Mouse (Mus musculus) limb, embryonic 11.5 days (tissue): Measurements from ENCODE around the gene Lhx5. TPM values are rescaled to one million over a fixed set of nuclear protein-coding genes. Genes with fewer than 3 reads are reported as not detected.

ENCODE experiments used
- ATAC-seq: fragments of 200-750 bp; cut with Nextera tagmentation; 2 replicates; pipeline ENCODE4 v1.8.0; 2017; ENCODE audit warnings: low read depth; ENCODE audit not compliant: insufficient number of reproducible peaks, low FRiP score, low TSS enrichment
- DNase-seq: peaks from one replicate; pipeline ENCODE4 v3.0.0-alpha.2; 2015; ENCODE audit warnings: low spot score
- H3K27ac ChIP-seq: fragments of 300-500 bp; sonication (generic); replicated peaks from 2 replicates; pipeline ENCODE4 v1.5.1; 2014; ENCODE audit warnings: low read depth, mild to moderate bottlenecking, low read length
- H3K27me3 ChIP-seq: fragments of 300-500 bp; sonication (generic); 2 replicates; pipeline ENCODE4 v1.6.1; 2014; ENCODE audit warnings: mild to moderate bottlenecking, low read length, mixed read lengths; ENCODE audit not compliant: control insufficient read depth, insufficient read depth
- H3K36me3 ChIP-seq: fragments of 300-500 bp; sonication (generic); 2 replicates; pipeline ENCODE4 v1.6.1; 2014; ENCODE audit warnings: mild to moderate bottlenecking, low read length, moderate library complexity, mixed read lengths; ENCODE audit not compliant: control insufficient read depth, insufficient read depth
- H3K4me1 ChIP-seq: fragments of 300-500 bp; sonication (generic); 2 replicates; pipeline ENCODE4 v1.6.1; 2014; ENCODE audit warnings: low read length, mixed read lengths; ENCODE audit not compliant: control insufficient read depth, insufficient read depth
- H3K4me2 ChIP-seq: fragments of 300-500 bp; sonication (generic); 2 replicates; pipeline ENCODE4 v1.6.1; 2014; ENCODE audit warnings: low read depth, mild to moderate bottlenecking, moderate library complexity; ENCODE audit not compliant: severe bottlenecking
- H3K4me3 ChIP-seq: fragments of 300-500 bp; sonication (generic); 2 replicates; pipeline ENCODE4 v1.5.1; 2014; ENCODE audit warnings: low read depth, low read length
- H3K9ac ChIP-seq: fragments of 300-500 bp; sonication (generic); 2 replicates; pipeline ENCODE4 v1.6.1; 2014; ENCODE audit warnings: mild to moderate bottlenecking, low read length
- H3K9me3 ChIP-seq: fragments of 300-500 bp; sonication (generic); 2 replicates; pipeline ENCODE4 v1.6.1; 2016; ENCODE audit warnings: low read length; ENCODE audit not compliant: control insufficient read depth
- WGBS: fragments of 180-500 bp; shearing (Covaris S2); extraction: QIAGEN DNeasy Blood & Tissue Kit; methylation state at CpG from one replicate; pipeline ENCODE4 v1.1.7; 2014; 5-methylcytosine and 5-hydroxymethylcytosine counted together
- polyA plus RNA-seq: library from polyadenylated mRNA; unstranded; fragments of >200 nt; fragmentation: Nextera tagmentation; extraction: Ambion mirVana; gene quantifications from 2 replicates; pipeline ENCODE4 v1.2.1, GENCODE M21; 2014

Lhx5 gene
- polyA plus RNA-seq, 1 experiment from 2014 or later, result not detected

DNA sequence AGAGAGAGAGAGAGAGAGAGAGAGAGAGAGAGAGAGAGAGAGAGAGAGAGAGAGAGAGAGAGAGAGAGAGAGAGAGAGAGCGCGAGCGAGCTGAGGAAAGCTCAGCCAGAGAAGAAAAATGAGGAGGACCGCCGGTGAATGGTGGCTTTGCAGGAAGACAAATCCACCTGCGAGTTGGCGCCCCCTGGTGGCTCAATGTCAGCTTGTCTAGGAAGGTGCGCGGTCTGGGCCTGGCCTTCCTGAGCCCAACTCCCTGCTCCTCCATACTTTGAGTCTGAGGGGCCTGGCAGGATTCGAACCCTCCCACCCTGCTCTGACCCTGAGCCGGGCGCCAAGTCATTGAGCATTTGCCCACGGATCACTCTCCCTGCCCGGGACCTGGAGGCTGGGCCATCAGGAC, 9.2 kb downstream of the Lhx5 start:
- H3K4me2 ChIP-seq, result no peak overlapping the region
- peaks cover 57% of the 10 kb centered on the region for H3K27me3 ChIP-seq
- H3K4me3 ChIP-seq, result 0 out of 2 replicates have a peak overlapping the region, but pooled peaks have one; percentile 5
- WGBS, result 2% methylated on average over 14 of the region's 14 CpGs
- peaks cover 14% of the 10 kb centered on the region for H3K4me1 ChIP-seq
- no peaks in the 10 kb centered on the region for H3K9me3 ChIP-seq
- no peak overlapping the region for H3K9ac ChIP-seq
- DNase-seq (peak; percentile 99), ATAC-seq (no peak)
- no peak overlapping the region for H3K27ac ChIP-seq
- H3K36me3 ChIP-seq, result no peaks in the 10 kb centered on the region

DNA sequence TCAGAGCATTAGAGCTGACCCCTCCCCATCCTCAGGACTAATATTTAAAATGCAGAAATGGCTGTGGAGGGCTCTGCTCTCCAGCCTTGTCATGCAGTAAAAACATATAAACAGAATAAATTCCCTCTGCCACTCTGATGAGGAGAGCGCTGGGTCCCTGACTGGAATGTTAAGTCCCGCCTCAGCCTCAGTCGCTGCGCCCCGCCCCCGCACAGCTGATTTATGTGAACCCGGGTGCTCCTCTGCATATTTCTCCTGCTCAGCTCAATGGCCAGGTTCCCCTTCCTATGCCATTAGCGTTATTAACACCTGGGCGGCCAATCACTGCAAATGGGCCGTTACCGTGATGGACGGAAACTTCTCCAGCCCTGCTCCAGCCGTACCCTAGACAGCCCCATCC, 15.8 kb downstream of the Lhx5 start:
- H3K9me3 ChIP-seq, result no peaks in the 10 kb centered on the region
- peaks cover 9% of the 10 kb centered on the region; the same call in 1 of the 2 replicates for H3K27me3 ChIP-seq
- H3K27ac ChIP-seq, result no peak overlapping the region
- ATAC-seq (no peak), DNase-seq (peak; percentile 46)
- WGBS, result 29% methylated on average over 13 of the region's 13 CpGs
- H3K4me2 ChIP-seq, result no peak overlapping the region
- H3K4me3 ChIP-seq, result no peak overlapping the region
- no peak overlapping the region for H3K9ac ChIP-seq
- no peaks in the 10 kb centered on the region for H3K36me3 ChIP-seq
- H3K4me1 ChIP-seq, result no peaks in the 10 kb centered on the region

DNA sequence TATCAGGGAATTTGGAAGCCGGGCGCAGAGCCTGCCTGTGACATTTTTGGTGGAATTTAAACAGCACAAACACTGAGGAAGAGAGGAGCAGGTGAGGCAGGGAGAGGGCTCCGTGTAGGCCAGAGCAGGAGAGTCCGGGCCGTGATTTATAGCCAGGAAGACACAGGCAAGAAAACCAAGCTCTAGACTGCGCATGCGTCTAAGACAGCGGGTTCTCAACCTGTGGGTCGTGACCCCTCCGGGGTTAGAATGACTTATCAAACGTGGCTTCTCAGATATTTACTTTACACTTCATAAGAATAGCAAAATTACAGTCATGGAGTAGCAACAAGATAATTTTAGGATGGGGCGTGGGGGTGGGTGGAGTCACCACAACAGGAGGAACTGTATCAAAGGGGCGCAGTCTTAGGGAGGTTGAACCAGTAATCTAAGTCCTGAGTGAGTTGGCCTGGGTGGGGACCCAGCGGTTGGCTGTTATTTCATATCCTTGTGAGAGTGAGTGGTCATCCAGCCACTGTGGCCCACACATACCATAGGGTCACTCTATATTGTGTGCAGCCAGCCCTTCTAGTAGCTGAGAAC, 23.3 kb downstream of the Lhx5 start:
- H3K27me3 ChIP-seq, result peaks cover 8% of the 10 kb centered on the region; the same call in 1 of the 2 replicates

GRCm38 (mm10) chr5:120456253-120456652, 24.8 kb downstream of the Lhx5 start:
- Histone ChIP-seq H3K27me3 (peaks cover 10% of the 10 kb centered on the region; the same call in 1 of the 2 replicates), H3K9ac (no peak overlapping the region), H3K4me1 (0 out of 2 replicates have a peak, but pooled peaks cover 2% of the 10 kb centered on the region), H3K9me3 (no peaks in the 10 kb centered on the region), H3K36me3 (no peaks in the 10 kb centered on the region), H3K27ac (no peak overlapping the region), H3K4me2 (no peak overlapping the region), H3K4me3 (no peak overlapping the region)
- WGBS, result 12% methylated on average over 1 of the region's 1 CpGs
- ATAC-seq (no peak), DNase-seq (no peak)

More for the DNA sequence above, 23.3 kb downstream of the Lhx5 start:
- DNase-seq (no peak), ATAC-seq (no peak)
- H3K4me2 ChIP-seq, result 0 out of 2 replicates have a peak overlapping the region, but pooled peaks have one; percentile 4
- no peaks in the 10 kb centered on the region for H3K36me3 ChIP-seq
- no peak overlapping the region for H3K27ac ChIP-seq
- 0 out of 2 replicates have a peak, but pooled peaks cover 2% of the 10 kb centered on the region for H3K4me1 ChIP-seq
- no peak overlapping the region for H3K4me3 ChIP-seq
- 50% methylated on average over 14 of the region's 14 CpGs for WGBS
- H3K9me3 ChIP-seq, result no peaks in the 10 kb centered on the region
- H3K9ac ChIP-seq, result no peak overlapping the region

DNA sequence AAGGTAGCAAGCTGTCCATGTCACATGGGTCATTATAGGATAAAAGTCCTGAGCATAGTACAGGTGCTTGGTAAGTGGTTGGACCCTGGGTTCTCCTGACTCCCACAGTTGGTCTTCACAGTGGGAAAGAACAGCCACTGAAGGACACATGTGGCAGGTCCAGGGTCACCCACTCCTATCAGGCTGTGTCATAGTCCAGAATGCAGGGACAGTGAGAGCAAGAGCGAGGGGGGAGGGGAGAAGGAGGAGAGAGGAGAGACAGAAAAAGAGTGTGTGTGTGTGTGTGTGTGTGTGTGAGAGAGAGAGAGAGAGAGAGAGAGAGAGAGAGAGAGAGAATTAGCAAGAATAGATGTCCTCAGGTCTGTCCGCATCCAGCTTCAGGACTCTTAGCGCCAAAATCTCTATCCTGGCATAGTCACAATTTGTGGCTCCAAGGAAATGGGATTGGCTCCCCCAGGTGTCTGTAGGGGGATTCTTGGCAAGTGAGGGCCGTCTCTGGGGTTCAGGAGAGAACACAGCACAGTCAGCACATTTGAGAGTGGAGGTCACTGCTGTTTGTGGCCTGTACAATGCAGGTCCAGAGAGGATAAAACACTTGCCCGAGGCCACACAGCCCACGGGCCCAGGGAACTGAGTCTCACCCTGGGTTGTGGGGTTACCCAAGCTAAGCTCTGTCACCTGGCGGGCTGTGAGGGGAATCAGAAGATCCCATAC, 25.5 kb downstream of the Lhx5 start:
- 54% methylated on average over 7 of the region's 7 CpGs for WGBS
- no peak for DNase-seq
- Histone ChIP-seq H3K9me3 (no peaks in the 10 kb centered on the region), H3K36me3 (no peaks in the 10 kb centered on the region), H3K4me1 (0 out of 2 replicates have a peak, but pooled peaks cover 2% of the 10 kb centered on the region), H3K4me3 (no peak overlapping the region), H3K9ac (no peak overlapping the region), H3K4me2 (no peak overlapping the region), H3K27ac (no peak overlapping the region), H3K27me3 (peaks cover 10% of the 10 kb centered on the region; the same call in 1 of the 2 replicates)
- no peak for ATAC-seq

DNA sequence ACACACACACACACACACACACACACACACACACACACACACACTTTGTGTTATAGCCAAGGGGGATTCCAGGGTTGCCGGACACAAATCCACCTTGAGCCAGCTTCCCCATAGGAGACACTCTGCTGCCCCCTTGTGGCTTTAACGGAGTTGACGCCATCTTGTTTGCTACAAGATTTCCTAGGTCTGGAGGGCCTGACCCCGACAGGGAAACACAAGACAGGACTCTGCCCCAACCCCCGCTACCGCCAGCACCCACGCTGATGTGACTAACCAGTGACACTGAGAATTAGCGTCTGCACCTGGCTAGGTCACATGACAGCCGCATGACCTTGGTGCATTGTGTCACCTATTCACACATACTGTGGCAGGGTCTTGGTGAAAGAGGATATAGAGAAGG, 26.1 kb downstream of the Lhx5 start:
- ATAC-seq, result no peak; the same call in 1 of the 2 replicates
- H3K27me3 ChIP-seq, result peaks cover 10% of the 10 kb centered on the region; the same call in 1 of the 2 replicates
- H3K27ac ChIP-seq, result no peak overlapping the region
- peak; percentile 88 for DNase-seq
- H3K9ac ChIP-seq, result no peak overlapping the region
- no peak overlapping the region for H3K4me3 ChIP-seq
- 7% methylated on average over 9 of the region's 9 CpGs for WGBS
- 0 out of 2 replicates have a peak, but pooled peaks cover 2% of the 10 kb centered on the region for H3K4me1 ChIP-seq
- no peaks in the 10 kb centered on the region for H3K9me3 ChIP-seq
- H3K36me3 ChIP-seq, result no peaks in the 10 kb centered on the region
- no peak overlapping the region for H3K4me2 ChIP-seq

DNA sequence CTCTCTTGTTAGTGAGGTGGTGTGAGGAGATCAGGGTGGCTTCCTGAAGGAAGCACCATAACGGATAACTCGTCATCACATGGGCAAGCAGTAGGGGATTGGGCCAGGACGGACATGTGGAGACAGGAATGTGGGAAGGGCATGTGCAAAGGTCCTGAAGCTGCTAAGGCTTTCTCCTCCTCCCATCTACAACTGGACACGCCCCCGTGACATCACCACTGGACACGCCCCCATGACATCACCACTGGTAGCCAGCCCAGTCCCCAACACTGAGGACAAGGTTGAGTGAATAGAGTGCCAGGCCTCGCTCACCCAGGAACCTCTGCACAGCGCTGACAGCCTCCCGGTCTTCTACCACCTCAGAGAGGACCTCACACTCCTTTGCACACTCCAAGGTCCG, 27.6 kb downstream of the Lhx5 start:
- 71% methylated on average over 10 of the region's 10 CpGs for WGBS
- H3K27me3 ChIP-seq, result peaks cover 7% of the 10 kb centered on the region; the same call in 1 of the 2 replicates
- DNase-seq (no peak), ATAC-seq (no peak)
- H3K4me3 ChIP-seq, result no peak overlapping the region
- H3K4me2 ChIP-seq, result no peak overlapping the region
- H3K4me1 ChIP-seq, result 0 out of 2 replicates have a peak, but pooled peaks cover 2% of the 10 kb centered on the region
- no peak overlapping the region for H3K9ac ChIP-seq
- H3K9me3 ChIP-seq, result no peaks in the 10 kb centered on the region
- no peaks in the 10 kb centered on the region for H3K36me3 ChIP-seq
- H3K27ac ChIP-seq, result no peak overlapping the region

GRCm38 (mm10) chr5:120461902-120462301, 30.4 kb downstream of the Lhx5 start:
- DNase-seq (no peak), ATAC-seq (no peak)
- H3K4me3 ChIP-seq, result no peak overlapping the region
- H3K4me1 ChIP-seq, result no peaks in the 10 kb centered on the region
- H3K9ac ChIP-seq, result no peak overlapping the region
- H3K27ac ChIP-seq, result no peak overlapping the region
- H3K4me2 ChIP-seq, result no peak overlapping the region
- H3K9me3 ChIP-seq, result no peaks in the 10 kb centered on the region
- H3K27me3 ChIP-seq, result peaks cover 2% of the 10 kb centered on the region; the same call in 1 of the 2 replicates
- no peaks in the 10 kb centered on the region for H3K36me3 ChIP-seq
- WGBS, result 74% methylated on average over 14 of the region's 15 CpGs
